Mouse (Mus musculus) stomach, embryonic 14.5 days (tissue): ENCODE measurements around the gene Nabp1. TPM values are rescaled to one million over a fixed set of nuclear protein-coding genes. Genes with fewer than 3 reads are reported as not detected.

Source experiments
- ATAC-seq: fragments of 200-750 bp; cut with Nextera tagmentation; 2 replicates; pipeline ENCODE4 v1.8.0; 2017; ENCODE audit warnings: low read depth, moderate TSS enrichment; ENCODE audit not compliant: insufficient number of reproducible peaks, insufficient read depth, low FRiP score
- H3K27ac ChIP-seq: fragments of 300-500 bp; sonication (generic); 2 replicates; pipeline ENCODE4 v1.5.1; 2014; ENCODE audit warnings: mild to moderate bottlenecking, low read length, moderate library complexity, mixed read lengths
- H3K27me3 ChIP-seq: fragments of 300-500 bp; sonication (generic); 2 replicates; pipeline ENCODE4 v1.6.1; 2014; ENCODE audit warnings: low read length, control low read depth, mixed read lengths; ENCODE audit not compliant: control insufficient read depth, insufficient read depth
- H3K36me3 ChIP-seq: fragments of 300-500 bp; sonication (generic); 2 replicates; pipeline ENCODE4 v1.6.1; 2014; ENCODE audit warnings: mild to moderate bottlenecking, control low read depth, low read length, moderate library complexity, mixed read lengths; ENCODE audit not compliant: control insufficient read depth, insufficient read depth
- H3K4me1 ChIP-seq: fragments of 300-500 bp; sonication (generic); 2 replicates; pipeline ENCODE4 v1.6.1; 2014; ENCODE audit warnings: low read length, control low read depth, mixed read lengths; ENCODE audit not compliant: control insufficient read depth, insufficient read depth
- H3K4me2 ChIP-seq: fragments of 300-500 bp; sonication (generic); replicated peaks from 2 replicates; pipeline ENCODE4 v1.6.1; 2014; ENCODE audit warnings: low read depth, low read length, control low read depth
- H3K4me3 ChIP-seq: fragments of 300-500 bp; sonication (generic); 2 replicates; pipeline ENCODE4 v1.5.1; 2014; ENCODE audit warnings: low read depth, low read length, control low read depth
- H3K9ac ChIP-seq: fragments of 300-500 bp; sonication (generic); replicated peaks from 2 replicates; pipeline ENCODE4 v1.6.1; 2014; ENCODE audit warnings: low read depth, mild to moderate bottlenecking, control low read depth, low read length, moderate library complexity, mixed read lengths
- H3K9me3 ChIP-seq: fragments of 300-500 bp; sonication (generic); 2 replicates; pipeline ENCODE4 v1.6.1; 2016; ENCODE audit warnings: low read depth, low read length, control low read depth; ENCODE audit not compliant: control insufficient read depth
- WGBS: fragments of 180-500 bp; shearing (Covaris S2); extraction: QIAGEN DNeasy Blood & Tissue Kit; methylation state at CpG from one replicate; pipeline ENCODE4 v1.1.7; 2014; 5-methylcytosine and 5-hydroxymethylcytosine counted together
- polyA plus RNA-seq: library from polyadenylated mRNA; unstranded; fragments of >200 nt; fragmentation: Nextera tagmentation; extraction: Ambion mirVana; gene quantifications from 2 replicates; pipeline ENCODE4 v1.2.1, GENCODE M21; 2014

Nabp1 gene
- polyA plus RNA-seq, 1 experiment from 2014 or later: 12.6 TPM

- no peaks in the 10 kb centered on the region for H3K27me3 ChIP-seq
- H3K36me3 ChIP-seq: no peaks in the 10 kb centered on the region
- 58% methylated on average over 5 of the region's 5 CpGs for WGBS
- H3K4me2 ChIP-seq: no peak overlapping the region
- no peaks in the 10 kb centered on the region for H3K4me1 ChIP-seq
- no peak overlapping the region for H3K27ac ChIP-seq
- no peak for ATAC-seq
- no peak overlapping the region for H3K9ac ChIP-seq
- no peak overlapping the region for H3K4me3 ChIP-seq
- H3K9me3 ChIP-seq: no peaks in the 10 kb centered on the region
Measured at GRCm38 (mm10) chr1:51418753-51419152, 59.5 kb downstream of the Nabp1 start.

Other genes starting within 250 kb of the Nabp1 start
- gene Cavin2, start 189.3 kb downstream of the Nabp1 start, polyA plus RNA-seq: 88.5 and 94.3 TPM in 2 replicates